Mouse (Mus musculus): ENCODE data around the gene Rnaseh2c.
A peak's percentile ranks its signal among the peaks of the same experiment; 100 is the strongest.

Gene Rnaseh2c

GRCm38 (mm10) chr19:5601752-5602541, at the start of gene Rnaseh2c:
Rnaseh2c (plus strand) TSS chr19:5601873.
- DNase-seq (ENCODE audit: low spot score): peak; percentile 81

DNA sequence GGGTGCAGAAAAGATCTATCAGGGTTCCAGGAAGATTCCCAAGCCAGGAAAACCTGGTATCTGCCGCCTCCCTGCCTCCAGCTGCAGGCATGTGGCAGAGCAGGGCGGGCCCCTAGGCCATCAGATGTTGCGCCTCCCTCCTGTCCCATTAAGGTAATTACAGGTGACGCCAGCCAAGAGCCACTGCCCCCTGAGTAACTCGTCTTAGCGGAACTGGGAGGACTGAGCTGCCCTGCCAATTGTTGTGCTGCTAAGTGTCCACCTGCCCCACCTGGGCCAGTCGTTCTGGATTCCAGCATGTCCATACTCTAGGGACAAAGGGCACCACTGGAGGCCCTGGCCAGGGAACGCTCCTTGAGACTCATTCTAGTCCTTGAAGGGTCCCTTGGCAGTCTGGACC, 47.9 kb upstream of the Rnaseh2c start:
- DNase-seq (ENCODE audit: low spot score): no peak

DNA sequence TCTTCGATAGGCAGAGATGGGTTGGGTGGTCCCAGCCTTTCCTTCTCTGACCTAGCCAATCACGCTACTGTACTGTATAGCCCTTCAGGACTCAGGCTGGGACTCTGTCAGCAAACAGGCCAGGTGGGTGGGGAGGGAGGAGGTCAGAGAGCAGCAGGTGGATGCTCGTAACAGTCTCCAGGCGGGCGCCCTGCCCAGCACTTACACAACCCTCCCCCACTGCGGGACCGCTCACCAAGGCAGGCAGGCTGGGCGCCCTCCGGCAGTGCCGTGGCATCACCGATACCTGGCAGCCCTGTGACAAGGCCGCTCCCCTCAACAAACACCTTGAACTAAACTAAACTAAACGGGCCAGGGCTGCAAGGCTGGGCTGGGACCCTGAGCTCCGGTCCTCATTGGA, 47.5 kb upstream of the Rnaseh2c start:
- DNase-seq (ENCODE audit: low spot score): peak; percentile 47

GRCm38 (mm10) chr19:5558169-5558568, 43.5 kb upstream of the Rnaseh2c start:
- DNase-seq (ENCODE audit: low spot score): no peak

GRCm38 (mm10) chr19:5558770-5559169, 42.9 kb upstream of the Rnaseh2c start:
- no peak for DNase-seq (ENCODE audit: low spot score)

DNA sequence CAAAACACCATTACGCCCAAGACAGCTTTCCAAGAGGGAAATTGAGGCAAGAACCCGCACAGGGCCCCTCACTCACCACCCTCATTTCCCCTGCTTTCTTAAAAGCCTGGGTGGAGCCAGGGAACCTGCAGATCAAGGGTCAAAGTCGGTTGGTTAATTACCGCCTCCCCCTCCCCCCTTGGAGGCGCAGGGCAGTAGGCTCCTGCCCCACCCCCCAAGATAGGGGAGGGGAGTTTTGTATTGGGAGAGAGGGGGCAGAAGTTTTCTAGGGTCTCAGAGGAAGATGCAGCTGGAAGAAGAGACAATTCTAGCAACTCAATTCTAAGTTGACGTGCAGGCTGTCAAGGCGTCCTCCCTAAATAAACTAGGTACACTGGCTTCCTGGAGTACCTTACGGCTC, 42.4 kb upstream of the Rnaseh2c start:
- peak; percentile 58 for DNase-seq (ENCODE audit: low spot score)

GRCm38 (mm10) chr19:5559631-5560456, 41.8 kb upstream of the Rnaseh2c start:
- no peak for DNase-seq (ENCODE audit: low spot score)

- DNase-seq (ENCODE audit: low spot score): peak; percentile 70
Observed at GRCm38 (mm10) chr19:5560457-5561041, 41.1 kb upstream of the Rnaseh2c start, which contains the start of gene Ovol1. Ovol1 (minus strand) TSS chr19:5560646.

GRCm38 (mm10) chr19:5561252-5561790, 40.4 kb upstream of the Rnaseh2c start:
- DNase-seq (ENCODE audit: low spot score): peak; percentile 70

DNA sequence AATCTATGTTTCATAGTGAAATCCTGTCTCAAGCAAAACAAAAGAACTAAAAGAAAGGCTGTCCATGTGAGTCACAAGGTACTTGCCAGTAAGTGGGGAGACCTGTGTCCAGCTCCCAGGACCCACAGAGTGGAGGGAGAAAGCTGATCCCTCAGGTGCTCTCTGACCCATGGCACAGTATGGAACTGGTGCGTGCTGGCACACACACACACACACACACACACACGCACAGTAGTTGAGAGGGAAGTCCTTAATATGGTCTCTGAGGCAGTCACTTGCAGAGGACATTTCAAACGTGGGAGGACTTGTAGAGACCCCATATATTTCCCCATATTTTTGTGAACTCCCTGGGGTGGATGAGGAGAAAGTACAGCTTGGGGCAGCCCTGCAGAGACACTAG, 39.8 kb upstream of the Rnaseh2c start:
- no peak for DNase-seq (ENCODE audit: low spot score)

GRCm38 (mm10) chr19:5562776-5563175, 38.9 kb upstream of the Rnaseh2c start:
- no peak for DNase-seq (ENCODE audit: low spot score)

GRCm38 (mm10) chr19:5566316-5566715, 35.4 kb upstream of the Rnaseh2c start:
- peak; percentile 57 for DNase-seq (ENCODE audit: low spot score)

- no peak for DNase-seq (ENCODE audit: low spot score)
Observed at GRCm38 (mm10) chr19:5567180-5567533, 34.5 kb upstream of the Rnaseh2c start.

- DNase-seq (ENCODE audit: low spot score): peak; percentile 91
Observed at GRCm38 (mm10) chr19:5567534-5568469, 33.9 kb upstream of the Rnaseh2c start, which contains the start of gene Ap5b1. Ap5b1 (plus strand) TSS chr19:5568025.

- DNase-seq (ENCODE audit: low spot score): peak; percentile 63
Observed at GRCm38 (mm10) chr19:5568470-5569140, 33.1 kb upstream of the Rnaseh2c start.

- DNase-seq (ENCODE audit: low spot score): no peak
Observed at GRCm38 (mm10) chr19:5569521-5569920, 32.2 kb upstream of the Rnaseh2c start.

DNA sequence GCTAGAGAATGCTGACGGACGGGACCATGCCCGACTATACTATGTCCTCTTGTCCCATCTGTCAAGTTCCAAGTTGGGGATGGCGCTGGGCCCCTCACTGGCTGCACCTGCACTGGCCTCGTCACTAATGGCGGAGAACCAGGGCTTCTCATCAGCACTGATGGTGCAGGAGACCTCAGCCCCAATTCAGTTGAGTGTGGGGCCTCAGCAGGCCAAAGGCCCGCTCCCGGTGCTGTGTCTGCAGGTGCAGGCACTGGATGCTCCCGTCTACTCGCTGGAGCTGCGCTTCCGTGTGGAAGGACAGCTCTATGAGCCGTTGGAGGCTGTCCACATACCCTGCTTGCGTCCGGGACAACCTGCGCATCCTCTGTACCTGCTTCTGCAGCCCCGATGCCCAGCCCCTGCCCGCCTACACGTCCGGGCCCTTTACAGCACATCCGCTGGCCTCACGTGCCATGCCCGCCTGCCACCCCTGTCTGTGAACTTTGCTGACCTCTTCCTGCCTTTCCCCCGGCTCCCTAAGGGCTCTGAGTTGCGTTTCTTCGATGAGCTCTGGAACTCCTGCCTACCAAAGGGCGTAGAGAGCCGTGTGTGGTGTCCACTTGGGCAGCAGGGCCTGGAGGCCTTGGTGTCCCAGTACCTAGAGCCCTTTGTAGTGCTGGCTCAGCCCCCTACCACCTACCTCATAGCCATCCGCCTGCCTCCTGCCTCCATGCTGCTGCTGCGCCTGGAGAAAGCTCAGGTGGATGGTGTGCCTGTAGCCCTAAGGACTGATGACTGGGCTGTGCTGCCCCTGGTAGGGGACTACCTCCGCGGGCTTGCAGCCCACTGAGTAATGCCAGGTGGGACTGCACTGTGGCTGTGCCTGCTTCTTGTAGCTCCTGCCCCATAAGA, 31.1 kb upstream of the Rnaseh2c start:
- DNase-seq (ENCODE audit: low spot score): no peak

GRCm38 (mm10) chr19:5571831-5572230, 29.8 kb upstream of the Rnaseh2c start:
- no peak for DNase-seq (ENCODE audit: low spot score)

GRCm38 (mm10) chr19:5572331-5573125, 29.1 kb upstream of the Rnaseh2c start:
- no peak for DNase-seq (ENCODE audit: low spot score)
